Mouse (Mus musculus): ENCODE results near the gene Tanc1. TPM values are rescaled to one million over a fixed set of nuclear protein-coding genes. Genes with fewer than 3 reads are reported as not detected.

The Tanc1 gene
- total RNA-seq, 2 experiments from 2014 or later = 20.9 to 32.2 TPM

- no peak for DNase-seq (ENCODE audit: low spot score in 2 of 2)
Observed at GRCm38 (mm10) chr2:59751172-59751571, 139.3 kb downstream of the Tanc1 start.

- DNase-seq (ENCODE audit: low spot score in 2 of 2) = no peak
Observed at GRCm38 (mm10) chr2:59752148-59752547, 140.3 kb downstream of the Tanc1 start.

- no peak for DNase-seq (ENCODE audit: low spot score in 2 of 2)
Observed at GRCm38 (mm10) chr2:59752766-59753165, 140.9 kb downstream of the Tanc1 start.

- DNase-seq (ENCODE audit: low spot score in 2 of 2) = no peak
Observed at GRCm38 (mm10) chr2:59756137-59756753, 144.4 kb downstream of the Tanc1 start.

- no peak for DNase-seq (ENCODE audit: low spot score in 2 of 2)
Observed at GRCm38 (mm10) chr2:59757015-59757414, 145.2 kb downstream of the Tanc1 start.

GRCm38 (mm10) chr2:59758139-59758918 is 146.5 kb downstream of the Tanc1 start:
- no peak for DNase-seq (ENCODE audit: low spot score in 2 of 2)

GRCm38 (mm10) chr2:59760731-59761130 is 148.9 kb downstream of the Tanc1 start:
- DNase-seq (ENCODE audit: low spot score in 2 of 2) = no peak

- no peak for DNase-seq (ENCODE audit: low spot score in 2 of 2)
Observed at GRCm38 (mm10) chr2:59761183-59761582, 149.3 kb downstream of the Tanc1 start.

- DNase-seq (ENCODE audit: low spot score in 2 of 2) = no peak
Observed at GRCm38 (mm10) chr2:59762277-59762676, 150.4 kb downstream of the Tanc1 start.

GRCm38 (mm10) chr2:59765671-59766070 is 153.8 kb downstream of the Tanc1 start:
- no peak for DNase-seq (ENCODE audit: low spot score in 2 of 2)

GRCm38 (mm10) chr2:59767893-59768292 is 156.1 kb downstream of the Tanc1 start:
- no peak for DNase-seq (ENCODE audit: low spot score in 2 of 2)

GRCm38 (mm10) chr2:59768661-59769384 is 157.0 kb downstream of the Tanc1 start:
- DNase-seq (ENCODE audit: low spot score in 2 of 2) = no peak

GRCm38 (mm10) chr2:59769385-59769735 is 157.5 kb downstream of the Tanc1 start:
- no peak for DNase-seq (ENCODE audit: low spot score in 2 of 2)

GRCm38 (mm10) chr2:59771708-59772107 is 159.9 kb downstream of the Tanc1 start:
- DNase-seq (ENCODE audit: low spot score in 2 of 2) = no peak

- no peak for DNase-seq (ENCODE audit: low spot score in 2 of 2)
Observed at GRCm38 (mm10) chr2:59772261-59772683, 160.4 kb downstream of the Tanc1 start.

GRCm38 (mm10) chr2:59774374-59774773 is 162.5 kb downstream of the Tanc1 start:
- no peak for DNase-seq (ENCODE audit: low spot score in 2 of 2)

GRCm38 (mm10) chr2:59775148-59775547 is 163.3 kb downstream of the Tanc1 start:
- no peak for DNase-seq (ENCODE audit: low spot score in 2 of 2)

GRCm38 (mm10) chr2:59775820-59776219 is 164.0 kb downstream of the Tanc1 start:
- no peak for DNase-seq (ENCODE audit: low spot score in 2 of 2)

GRCm38 (mm10) chr2:59779355-59779754 is 167.5 kb downstream of the Tanc1 start:
- DNase-seq (ENCODE audit: low spot score in 2 of 2) = no peak

- no peak for DNase-seq (ENCODE audit: low spot score in 2 of 2)
Observed at GRCm38 (mm10) chr2:59780240-59780639, 168.4 kb downstream of the Tanc1 start.

- no peak for DNase-seq (ENCODE audit: low spot score in 2 of 2)
Observed at GRCm38 (mm10) chr2:59783055-59783831, 171.4 kb downstream of the Tanc1 start.

Measured in layer of hippocampus, postnatal 10 days (tissue).